Mouse (Mus musculus) ovary, adult 18-20 months (tissue): ENCODE measurements around the gene Dtnb.

Source experiments
- DNase-seq: peaks from one replicate; pipeline ENCODE4 v3.0.0; 2022; ENCODE audit warnings: low spot score, mixed read lengths

The Dtnb gene

GRCm38 (mm10) chr12:3807548-3808395 is 235.6 kb downstream of the Dtnb start:
- DNase-seq: peak; percentile 48

DNA sequence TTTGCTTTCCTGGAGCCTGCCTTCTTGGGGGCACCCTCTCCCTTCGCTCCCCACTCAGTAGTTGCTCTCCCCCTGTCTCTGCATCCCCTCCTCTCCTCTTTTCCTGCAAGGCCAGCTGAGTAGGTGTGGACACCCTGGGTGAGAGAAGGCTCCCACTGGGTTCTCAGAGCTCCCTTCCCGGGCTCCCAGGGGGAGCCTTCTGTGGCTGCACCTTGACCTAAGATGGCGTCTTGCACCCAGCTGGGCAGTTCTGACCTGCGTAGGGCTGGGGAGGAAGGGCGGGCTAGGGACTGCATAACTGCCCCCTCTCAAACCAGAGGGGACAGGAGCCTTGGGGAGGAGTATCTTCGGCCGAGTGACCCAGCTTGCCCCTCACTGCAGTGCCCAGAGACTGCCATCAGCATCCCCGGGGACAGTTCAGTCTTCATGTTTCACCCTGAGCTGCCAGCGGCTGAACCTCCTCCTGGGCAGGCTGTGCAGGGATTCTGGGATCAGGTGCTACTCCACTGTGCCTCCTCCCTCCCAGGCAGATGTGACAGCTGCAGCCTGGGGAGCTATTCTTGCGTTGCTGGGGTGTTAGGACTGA is 236.3 kb downstream of the Dtnb start:
- DNase-seq: no peak

- no peak for DNase-seq
These were observed 237.5 kb downstream of the Dtnb start for GRCm38 (mm10) chr12:3809520-3810180.

GRCm38 (mm10) chr12:3810455-3810854 is 238.3 kb downstream of the Dtnb start:
- no peak for DNase-seq

- no peak for DNase-seq
These were observed 239.4 kb downstream of the Dtnb start for GRCm38 (mm10) chr12:3811596-3811995.

GRCm38 (mm10) chr12:3812251-3812650 is 240.1 kb downstream of the Dtnb start:
- DNase-seq: no peak

DNA sequence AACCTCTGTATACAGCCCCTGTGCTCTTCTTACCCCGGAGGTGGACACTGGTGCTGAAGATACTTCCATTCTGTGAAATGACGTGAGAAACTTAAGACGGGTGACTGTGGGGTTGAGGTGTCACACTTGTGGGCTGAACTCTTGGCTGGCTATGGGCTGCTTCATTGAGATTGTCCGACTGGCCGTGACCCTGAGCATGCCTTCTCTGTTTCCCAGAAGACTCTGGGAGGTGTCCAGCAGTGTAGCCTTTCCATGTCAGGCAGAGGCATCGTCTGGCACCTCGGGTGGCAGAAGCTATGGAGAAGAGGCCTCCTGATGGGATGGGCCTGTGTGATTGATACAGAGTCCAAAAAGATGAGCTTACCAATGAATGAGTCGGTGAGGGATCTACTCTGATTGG is 241.0 kb downstream of the Dtnb start:
- no peak for DNase-seq

- DNase-seq: no peak
These were observed 243.2 kb downstream of the Dtnb start for GRCm38 (mm10) chr12:3815386-3815785.

GRCm38 (mm10) chr12:3817033-3817432 is 244.9 kb downstream of the Dtnb start:
- no peak for DNase-seq

- DNase-seq: peak; percentile 58
These were observed 245.4 kb downstream of the Dtnb start for GRCm38 (mm10) chr12:3817566-3817965.

GRCm38 (mm10) chr12:3819899-3820298 is 247.7 kb downstream of the Dtnb start:
- DNase-seq: no peak

DNA sequence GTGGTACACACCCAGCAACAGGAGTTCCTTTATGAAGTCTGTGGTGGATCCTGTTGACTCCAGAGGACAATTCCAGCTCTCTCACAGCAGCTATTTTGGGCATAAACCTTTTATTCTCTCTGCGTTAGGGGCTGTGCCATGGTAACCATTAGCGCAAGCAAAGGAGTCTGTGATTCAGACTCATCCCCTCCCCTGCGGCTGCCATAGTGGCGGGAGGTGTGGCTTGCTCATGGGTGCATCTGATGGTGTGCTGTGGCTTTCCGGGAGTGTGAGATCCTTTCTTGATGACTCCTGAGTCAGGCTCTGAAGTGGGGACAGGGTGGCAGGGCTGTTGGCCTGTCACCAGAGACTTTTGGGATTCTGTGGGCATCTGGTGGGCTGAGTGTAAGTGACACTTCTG is 251.2 kb downstream of the Dtnb start:
- DNase-seq: no peak

DNA sequence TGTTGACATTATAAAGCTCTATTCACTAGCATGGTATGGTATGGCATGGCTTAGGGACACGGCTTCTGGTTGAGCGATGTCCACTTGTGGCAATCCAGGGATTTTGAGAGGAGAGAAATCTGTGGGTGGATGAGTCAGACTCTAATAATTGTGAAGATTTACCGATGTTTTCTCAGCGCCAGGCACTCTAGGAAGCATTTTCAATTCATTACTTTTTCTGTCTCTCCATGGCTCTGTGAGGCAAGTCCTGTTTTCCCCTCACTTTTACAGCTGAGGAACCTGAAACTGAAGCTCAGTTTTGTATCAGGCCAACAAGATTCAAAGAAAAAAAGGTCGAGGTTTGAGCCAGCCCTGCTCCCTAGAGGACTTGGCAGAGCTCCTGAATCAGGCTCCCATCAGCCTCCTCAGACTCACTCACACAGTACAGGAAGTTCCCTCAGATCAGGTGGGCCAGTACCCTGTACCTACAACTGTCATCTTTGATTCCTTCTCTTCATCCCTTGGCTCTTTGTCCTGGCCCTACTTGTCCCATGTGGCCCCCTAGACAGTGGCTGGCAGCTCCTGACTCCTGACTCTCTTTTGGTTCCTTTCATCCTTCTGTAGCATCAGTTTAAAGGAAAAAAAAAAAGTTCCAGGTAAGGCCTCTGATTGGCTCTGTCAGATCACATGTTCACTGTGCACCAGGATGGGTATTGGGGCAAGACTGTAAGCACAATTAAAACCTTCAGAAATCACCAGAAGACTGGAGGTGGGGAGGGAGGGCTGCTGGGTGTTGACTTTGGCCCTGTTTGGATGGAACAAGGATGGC is 252.9 kb downstream of the Dtnb start:
- no peak for DNase-seq

DNA sequence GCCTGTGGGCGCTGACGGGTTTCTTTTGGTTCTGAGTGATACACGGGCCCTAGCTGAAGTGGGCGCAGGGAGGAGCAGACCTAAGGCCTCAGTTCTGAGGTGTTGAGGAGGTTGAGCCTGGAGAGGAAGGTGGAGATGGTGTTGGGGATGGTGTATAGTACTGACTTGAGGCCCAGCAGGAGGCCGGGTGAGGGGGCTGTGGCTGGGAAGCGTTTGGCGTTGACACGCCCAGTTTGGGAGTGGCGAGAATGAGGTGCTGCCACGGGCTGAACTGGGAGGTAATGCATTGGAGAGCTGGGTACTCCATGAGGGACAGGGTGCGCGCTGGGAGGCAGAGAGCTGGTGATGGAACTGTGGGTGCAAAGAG is 253.5 kb downstream of the Dtnb start:
- no peak for DNase-seq

GRCm38 (mm10) chr12:3827771-3828170 is 255.6 kb downstream of the Dtnb start:
- no peak for DNase-seq
